Mouse (Mus musculus) lung, embryonic 16.5 days (tissue): Measurements from ENCODE around the gene Lipc. TPM values are rescaled to one million over a fixed set of nuclear protein-coding genes. Genes with fewer than 3 reads are reported as not detected.

Experiments
- ATAC-seq: fragments of 200-750 bp; cut with Nextera tagmentation; 2 replicates; pipeline ENCODE4 v1.8.0; 2017; ENCODE audit warnings: low read depth, mild to moderate bottlenecking, moderate library complexity
- H3K27ac ChIP-seq: fragments of 300-500 bp; sonication (generic); 2 replicates; pipeline ENCODE4 v1.5.1; 2014; ENCODE audit warnings: mild to moderate bottlenecking, control low read depth, low read length
- H3K27me3 ChIP-seq: fragments of 300-500 bp; sonication (generic); 2 replicates; pipeline ENCODE4 v1.6.1; 2014; ENCODE audit warnings: low read depth, low read length, mixed read lengths; ENCODE audit not compliant: control insufficient read depth, insufficient read depth
- H3K36me3 ChIP-seq: fragments of 300-500 bp; sonication (generic); 2 replicates; pipeline ENCODE4 v1.6.1; 2014; ENCODE audit warnings: low read length; ENCODE audit not compliant: control insufficient read depth, insufficient read depth
- H3K4me1 ChIP-seq: fragments of 300-500 bp; sonication (generic); replicated peaks from 2 replicates; pipeline ENCODE4 v1.6.1; 2014; ENCODE audit warnings: low read length, mixed read lengths; ENCODE audit not compliant: control insufficient read depth, insufficient read depth
- H3K4me2 ChIP-seq: fragments of 300-500 bp; sonication (generic); 2 replicates; pipeline ENCODE4 v1.6.1; 2014; ENCODE audit warnings: low read depth, low read length, control low read depth
- H3K4me3 ChIP-seq: fragments of 300-500 bp; sonication (generic); 2 replicates; pipeline ENCODE4 v1.5.1; 2014; ENCODE audit warnings: mild to moderate bottlenecking, low read length, control low read depth
- H3K9ac ChIP-seq: fragments of 300-500 bp; sonication (generic); 2 replicates; pipeline ENCODE4 v1.6.1; 2014; ENCODE audit warnings: low read length, control low read depth
- H3K9me3 ChIP-seq: fragments of 300-500 bp; sonication (generic); 2 replicates; pipeline ENCODE4 v1.6.1; 2016; ENCODE audit warnings: low read length; ENCODE audit not compliant: control insufficient read depth
- WGBS: fragments of 180-500 bp; shearing (Covaris S2); extraction: QIAGEN DNeasy Blood & Tissue Kit; methylation state at CpG from one replicate; pipeline ENCODE4 v1.1.7; 2014; 5-methylcytosine and 5-hydroxymethylcytosine counted together
- polyA plus RNA-seq: library from polyadenylated mRNA; unstranded; fragments of >200 nt; fragmentation: Nextera tagmentation; extraction: Ambion mirVana; gene quantifications from 2 replicates; pipeline ENCODE4 v1.2.1, GENCODE M21; 2015

Gene Lipc
- polyA plus RNA-seq, 1 experiment from 2014 or later, result 0.25 TPM

- WGBS, result 51% methylated on average over 6 of the region's 6 CpGs
- no peak overlapping the region for H3K27ac ChIP-seq
- no peak overlapping the region for H3K4me2 ChIP-seq
- no peak overlapping the region for H3K9ac ChIP-seq
- peaks cover 8% of the 10 kb centered on the region for H3K4me1 ChIP-seq
- H3K4me3 ChIP-seq, result no peak overlapping the region
- no peaks in the 10 kb centered on the region for H3K36me3 ChIP-seq
- ATAC-seq, result peak; percentile 42; the same call in 1 of the 2 replicates
- no peaks in the 10 kb centered on the region for H3K27me3 ChIP-seq
- no peaks in the 10 kb centered on the region for H3K9me3 ChIP-seq
Observed at GRCm38 (mm10) chr9:70926820-70927588, 25.0 kb downstream of the Lipc start.

DNA sequence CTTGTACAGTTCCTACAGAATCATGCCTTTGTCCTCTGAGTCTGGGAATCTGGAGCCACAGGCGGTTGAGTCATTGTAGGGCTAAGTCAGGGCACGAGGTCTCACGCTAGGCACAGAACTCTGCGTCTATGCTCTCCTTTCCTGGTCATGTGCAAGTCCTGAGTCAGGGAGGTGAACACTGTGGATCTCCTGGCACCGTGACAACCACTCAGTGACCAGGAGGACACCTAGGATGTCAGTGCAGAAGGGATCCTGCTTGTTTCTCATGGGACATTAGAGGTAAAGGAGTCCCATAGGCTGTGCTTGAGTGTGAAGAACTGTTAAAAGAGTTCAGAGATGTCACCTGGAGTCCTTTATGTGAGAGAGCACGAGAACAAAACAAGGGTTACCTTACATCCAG, 26.8 kb downstream of the Lipc start:
- Histone ChIP-seq H3K36me3 (no peaks in the 10 kb centered on the region), H3K9me3 (no peaks in the 10 kb centered on the region), H3K27me3 (no peaks in the 10 kb centered on the region), H3K4me2 (no peak overlapping the region), H3K27ac (no peak overlapping the region), H3K9ac (no peak overlapping the region), H3K4me3 (no peak overlapping the region), H3K4me1 (peaks cover 10% of the 10 kb centered on the region)
- no peak for ATAC-seq
- 88% methylated on average over 6 of the region's 6 CpGs for WGBS

GRCm38 (mm10) chr9:70924763-70925162, 27.3 kb downstream of the Lipc start:
- Histone ChIP-seq H3K4me1 (peaks cover 10% of the 10 kb centered on the region), H3K27me3 (no peaks in the 10 kb centered on the region)
- 87% methylated on average over 3 of the region's 3 CpGs for WGBS

DNA sequence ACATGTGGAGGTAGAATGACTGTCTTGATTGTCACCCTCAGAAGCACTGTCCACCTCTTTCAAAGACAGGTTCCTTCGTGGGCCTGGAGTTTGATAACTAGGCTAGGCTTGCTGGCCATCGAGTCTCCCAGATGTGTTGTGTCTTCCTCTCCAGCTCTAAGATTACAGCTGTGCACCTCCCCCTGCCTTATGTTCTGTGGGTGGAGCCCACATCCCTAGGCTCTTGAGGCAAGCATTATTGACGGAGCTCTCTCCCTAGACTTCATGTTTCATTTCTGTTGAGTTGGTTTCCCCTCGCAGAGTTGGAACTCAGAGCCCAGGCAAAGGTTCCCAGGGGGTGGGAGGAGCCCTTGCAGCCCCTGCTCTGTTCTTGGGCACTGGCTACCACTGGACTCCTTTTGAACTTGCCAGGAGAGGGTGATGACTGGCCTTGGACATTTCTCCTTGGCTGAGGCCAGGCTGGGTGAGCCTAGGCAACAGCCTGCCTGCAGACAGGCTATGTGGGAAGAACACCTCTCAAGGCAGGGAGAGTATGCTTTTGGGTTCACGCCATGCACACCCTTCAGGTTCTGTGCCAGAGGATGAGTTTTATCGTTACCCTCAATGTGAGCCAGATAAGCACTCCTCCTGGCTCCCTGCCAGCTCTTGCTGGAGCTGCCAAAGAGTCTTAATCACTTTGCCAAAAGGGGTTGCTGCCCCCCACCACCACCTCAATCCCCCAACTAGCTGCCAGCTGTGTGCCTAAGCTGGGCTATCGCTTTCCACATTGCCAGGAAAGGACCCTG, 30.1 kb downstream of the Lipc start:
- no peak overlapping the region for H3K27ac ChIP-seq
- H3K4me2 ChIP-seq, result no peak overlapping the region
- H3K4me1 ChIP-seq, result peaks cover 10% of the 10 kb centered on the region
- 33% methylated on average over 7 of the region's 7 CpGs for WGBS
- H3K36me3 ChIP-seq, result no peaks in the 10 kb centered on the region
- no peak overlapping the region for H3K9ac ChIP-seq
- no peak overlapping the region for H3K4me3 ChIP-seq
- H3K27me3 ChIP-seq, result no peaks in the 10 kb centered on the region
- no peaks in the 10 kb centered on the region for H3K9me3 ChIP-seq
- ATAC-seq, result peak; percentile 72

More at GRCm38 (mm10) chr9:70924763-70925162, 27.3 kb downstream of the Lipc start:
- Histone ChIP-seq H3K9me3 (no peaks in the 10 kb centered on the region), H3K27ac (no peak overlapping the region), H3K9ac (no peak overlapping the region), H3K4me2 (no peak overlapping the region), H3K36me3 (no peaks in the 10 kb centered on the region), H3K4me3 (no peak overlapping the region)
- ATAC-seq, result no peak

DNA sequence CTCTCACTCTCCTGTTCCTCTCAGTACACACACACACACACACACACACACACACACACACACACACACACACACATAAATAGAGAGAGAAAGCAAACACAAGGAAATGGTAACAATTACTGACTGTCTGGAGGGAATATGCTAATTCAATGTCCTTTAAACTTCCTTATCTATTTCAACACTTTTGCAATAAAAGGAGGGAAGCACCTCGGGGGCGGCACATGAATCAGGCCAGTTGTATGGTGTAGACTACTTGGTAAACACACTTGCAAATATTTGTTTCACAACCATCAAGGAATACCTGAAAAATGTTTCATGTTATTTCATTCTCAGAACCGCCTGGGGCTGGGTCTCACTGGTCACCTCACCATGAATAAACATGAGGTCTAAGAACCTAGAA, 30.9 kb downstream of the Lipc start:
- Histone ChIP-seq H3K9ac (no peak overlapping the region), H3K9me3 (no peaks in the 10 kb centered on the region), H3K36me3 (no peaks in the 10 kb centered on the region), H3K4me1 (peaks cover 10% of the 10 kb centered on the region), H3K4me3 (no peak overlapping the region), H3K4me2 (no peak overlapping the region), H3K27me3 (no peaks in the 10 kb centered on the region), H3K27ac (no peak overlapping the region)
- no peak for ATAC-seq
- 49% methylated on average over 3 of the region's 3 CpGs for WGBS

DNA sequence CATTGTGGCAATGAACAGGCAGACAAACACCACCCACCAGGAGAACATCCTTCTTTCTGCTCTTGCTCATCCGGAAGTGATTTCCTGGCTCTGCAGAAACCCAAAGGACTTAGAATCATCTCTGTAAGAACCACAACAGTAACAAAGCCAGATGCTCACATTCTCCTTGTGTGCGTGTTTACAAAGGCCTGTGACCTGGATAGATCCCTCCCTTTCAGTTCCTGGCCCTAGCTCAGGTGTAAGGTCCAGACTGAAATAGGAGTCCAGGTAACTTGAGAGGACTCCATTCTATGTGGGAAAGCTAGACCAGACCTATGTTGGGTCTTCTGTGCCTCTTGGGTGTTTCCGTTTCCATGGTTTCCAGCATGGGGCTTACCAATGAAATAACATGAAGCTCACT, 32.8 kb downstream of the Lipc start:
- Histone ChIP-seq H3K27ac (no peak overlapping the region), H3K9ac (no peak overlapping the region), H3K4me1 (peaks cover 10% of the 10 kb centered on the region), H3K4me2 (no peak overlapping the region), H3K27me3 (no peaks in the 10 kb centered on the region), H3K36me3 (no peaks in the 10 kb centered on the region), H3K9me3 (no peaks in the 10 kb centered on the region), H3K4me3 (no peak overlapping the region)
- 84% methylated on average over 3 of the region's 3 CpGs for WGBS
- no peak for ATAC-seq

- Histone ChIP-seq H3K27ac (no peak overlapping the region), H3K9ac (no peak overlapping the region), H3K36me3 (no peaks in the 10 kb centered on the region), H3K4me2 (no peak overlapping the region), H3K4me3 (no peak overlapping the region), H3K27me3 (no peaks in the 10 kb centered on the region), H3K9me3 (no peaks in the 10 kb centered on the region), H3K4me1 (no peaks in the 10 kb centered on the region; the same call in 1 of the 2 replicates)
- no peak for ATAC-seq
- 38% methylated on average over 7 of the region's 7 CpGs for WGBS
Observed at GRCm38 (mm10) chr9:70916516-70916915, 35.5 kb downstream of the Lipc start.

DNA sequence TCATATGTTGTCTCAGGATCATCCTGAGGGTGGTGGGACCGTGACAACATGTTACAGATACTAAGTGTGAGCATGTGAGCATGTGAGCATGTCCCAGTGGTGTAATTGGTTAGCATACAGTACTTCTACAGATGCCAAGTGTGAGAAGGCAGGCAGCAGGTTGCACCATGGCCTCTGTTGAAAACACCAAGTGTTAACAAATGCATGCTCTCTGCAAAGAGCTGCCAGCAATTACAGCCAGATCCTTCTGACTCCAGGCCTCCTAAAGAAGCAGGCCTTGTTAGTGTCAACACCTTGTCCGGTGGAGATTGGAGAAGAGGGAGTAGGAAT, 36.7 kb downstream of the Lipc start:
- Histone ChIP-seq H3K27me3 (no peaks in the 10 kb centered on the region), H3K4me1 (no peaks in the 10 kb centered on the region; the same call in 1 of the 2 replicates), H3K4me3 (no peak overlapping the region), H3K9ac (no peak overlapping the region), H3K36me3 (no peaks in the 10 kb centered on the region), H3K27ac (no peak overlapping the region), H3K4me2 (no peak overlapping the region), H3K9me3 (no peaks in the 10 kb centered on the region)
- 71% methylated on average over 2 of the region's 2 CpGs for WGBS
- no peak for ATAC-seq

DNA sequence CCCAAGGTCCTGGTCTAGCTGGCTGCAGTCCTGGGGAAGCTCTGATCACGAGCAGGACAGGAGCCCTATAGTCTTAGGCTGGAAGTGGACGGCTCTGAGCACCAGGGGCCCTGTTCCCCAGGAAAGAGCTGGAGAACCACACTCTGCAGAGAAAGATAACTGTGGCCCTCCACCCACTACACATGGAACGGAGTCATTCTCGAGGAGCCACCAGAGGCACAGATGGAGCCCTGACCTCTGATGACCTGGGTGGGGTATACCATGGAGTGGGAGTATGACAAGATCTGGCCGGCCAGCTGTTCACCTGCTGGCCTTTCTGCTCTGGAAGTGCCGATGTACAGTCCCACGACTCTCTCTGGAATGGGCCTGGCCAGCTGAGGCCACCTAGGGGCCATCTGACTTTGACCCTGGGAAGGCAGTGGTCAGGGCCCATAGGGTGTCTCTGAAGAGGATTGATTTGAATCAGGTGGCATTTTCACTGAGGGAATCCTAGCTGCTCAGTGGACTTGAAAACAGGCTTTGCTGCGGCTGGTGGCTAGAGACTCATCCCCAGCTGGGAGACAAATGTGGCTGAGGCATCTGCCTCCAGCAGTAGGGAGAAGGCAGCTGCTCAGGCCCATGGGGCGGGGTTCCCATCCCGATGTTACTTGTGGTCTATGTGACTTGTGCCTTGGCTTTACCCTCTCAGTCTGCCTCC, 37.2 kb downstream of the Lipc start:
- H3K4me3 ChIP-seq, result no peak overlapping the region
- WGBS, result 62% methylated on average over 10 of the region's 10 CpGs
- H3K9ac ChIP-seq, result no peak overlapping the region
- no peaks in the 10 kb centered on the region; the same call in 1 of the 2 replicates for H3K4me1 ChIP-seq
- H3K9me3 ChIP-seq, result no peaks in the 10 kb centered on the region
- H3K4me2 ChIP-seq, result no peak overlapping the region
- no peak for ATAC-seq
- no peaks in the 10 kb centered on the region for H3K27me3 ChIP-seq
- no peak overlapping the region for H3K27ac ChIP-seq
- no peaks in the 10 kb centered on the region for H3K36me3 ChIP-seq
